Mouse (Mus musculus) limb, embryonic 15.5 days (tissue): ENCODE data around the gene Lrrc32. TPM values are rescaled to one million over a fixed set of nuclear protein-coding genes. Genes with fewer than 3 reads are reported as not detected.

Source experiments
- ATAC-seq: fragments of 200-750 bp; cut with Nextera tagmentation; 2 replicates; pipeline ENCODE4 v1.8.0; 2017; ENCODE audit warnings: low read depth, moderate TSS enrichment; ENCODE audit not compliant: insufficient number of reproducible peaks, low FRiP score, low TSS enrichment
- H3K27ac ChIP-seq: fragments of 300-500 bp; sonication (generic); 2 replicates; pipeline ENCODE4 v1.5.1; 2015; ENCODE audit warnings: moderate library complexity, mild to moderate bottlenecking, inconsistent platforms
- H3K27me3 ChIP-seq: fragments of 300-500 bp; sonication (generic); 2 replicates; pipeline ENCODE4 v1.6.1; 2015; ENCODE audit warnings: inconsistent platforms
- H3K36me3 ChIP-seq: fragments of 300-500 bp; sonication (generic); 2 replicates; pipeline ENCODE4 v1.6.1; 2015; ENCODE audit warnings: inconsistent platforms
- H3K4me1 ChIP-seq: fragments of 300-500 bp; sonication (generic); 2 replicates; pipeline ENCODE4 v1.6.1; 2015; ENCODE audit warnings: inconsistent platforms
- H3K4me2 ChIP-seq: fragments of 300-500 bp; sonication (generic); 2 replicates; pipeline ENCODE4 v1.6.1; 2015; ENCODE audit warnings: mild to moderate bottlenecking, inconsistent platforms
- H3K4me3 ChIP-seq: fragments of 300-500 bp; sonication (generic); 2 replicates; pipeline ENCODE4 v1.5.1; 2015; ENCODE audit warnings: mild to moderate bottlenecking, inconsistent platforms
- H3K9ac ChIP-seq: fragments of 300-500 bp; sonication (generic); 2 replicates; pipeline ENCODE4 v1.6.1; 2015; ENCODE audit warnings: inconsistent platforms
- H3K9me3 ChIP-seq: fragments of 300-500 bp; sonication (generic); 2 replicates; pipeline ENCODE4 v1.6.1; 2016; ENCODE audit warnings: inconsistent platforms
- WGBS: fragments of 180-500 bp; shearing (Covaris S2); methylation state at CpG from one replicate; pipeline ENCODE4 v1.1.7; 2015; 5-methylcytosine and 5-hydroxymethylcytosine counted together
- polyA plus RNA-seq: library from polyadenylated mRNA; unstranded; fragments of >200 nt; fragmentation: Nextera tagmentation; extraction: Ambion mirVana; gene quantifications from 2 replicates; pipeline ENCODE4 v1.2.1, GENCODE M21; 2015

Lrrc32 gene
- polyA plus RNA-seq, 1 experiment from 2014 or later, result 8.8 TPM

DNA sequence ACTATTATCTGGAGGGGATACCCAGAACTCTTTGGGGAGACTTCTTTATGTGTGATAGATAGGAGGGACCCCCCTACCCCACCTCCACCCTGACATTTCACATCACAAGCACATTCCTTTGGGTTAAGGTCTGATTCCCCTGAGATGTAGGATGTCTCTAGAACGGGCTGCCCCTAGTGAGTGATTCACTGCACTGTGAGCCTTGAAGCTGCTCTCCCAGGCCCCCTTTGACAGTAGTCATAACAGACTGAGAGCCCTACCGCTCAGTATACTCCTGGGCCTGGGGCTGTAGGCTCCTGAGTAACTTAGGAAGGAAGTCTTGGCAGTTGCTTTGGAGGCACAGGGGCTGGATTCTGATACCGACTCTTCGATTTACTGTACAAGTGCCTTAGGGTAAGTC is 1.2 kb downstream of the Lrrc32 start:
- H3K4me2 ChIP-seq, result peak overlapping the region; percentile 93
- no peak for ATAC-seq
- H3K4me1 ChIP-seq, result peaks cover 44% of the 10 kb centered on the region
- H3K4me3 ChIP-seq, result peak overlapping the region; percentile 54
- 0 out of 2 replicates have a peak, but pooled peaks cover 17% of the 10 kb centered on the region for H3K27me3 ChIP-seq
- no peak overlapping the region for H3K9ac ChIP-seq
- no peaks in the 10 kb centered on the region for H3K9me3 ChIP-seq
- H3K36me3 ChIP-seq, result no peaks in the 10 kb centered on the region
- WGBS, result 35% methylated on average over 4 of the region's 4 CpGs
- no peak overlapping the region for H3K27ac ChIP-seq

DNA sequence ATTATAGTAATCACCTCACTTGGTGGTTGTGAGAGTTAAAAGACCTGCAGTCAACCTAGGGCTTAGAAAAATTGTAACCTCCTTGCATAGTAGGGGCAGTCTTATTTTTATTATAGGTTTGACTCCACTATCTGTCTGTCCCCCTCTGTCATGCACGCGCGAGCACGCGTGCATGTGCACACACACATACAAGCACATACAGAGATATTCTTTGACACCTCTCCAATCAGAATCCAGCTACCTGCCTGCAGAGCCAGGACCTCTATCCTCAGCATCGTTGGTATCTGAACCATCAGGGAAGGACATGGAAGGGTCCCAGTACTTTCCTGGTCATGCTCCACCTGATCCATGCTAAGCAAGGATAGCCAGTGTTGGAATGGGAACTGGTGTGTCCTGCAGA is 1.8 kb downstream of the Lrrc32 start:
- no peak for ATAC-seq
- H3K27me3 ChIP-seq, result 0 out of 2 replicates have a peak, but pooled peaks cover 17% of the 10 kb centered on the region
- H3K27ac ChIP-seq, result no peak overlapping the region
- H3K4me3 ChIP-seq, result peak overlapping the region; percentile 54
- H3K9ac ChIP-seq, result no peak overlapping the region
- peaks cover 45% of the 10 kb centered on the region for H3K4me1 ChIP-seq
- WGBS, result 94% methylated on average over 6 of the region's 6 CpGs
- H3K4me2 ChIP-seq, result peak overlapping the region; percentile 93
- H3K36me3 ChIP-seq, result no peaks in the 10 kb centered on the region
- H3K9me3 ChIP-seq, result no peaks in the 10 kb centered on the region

DNA sequence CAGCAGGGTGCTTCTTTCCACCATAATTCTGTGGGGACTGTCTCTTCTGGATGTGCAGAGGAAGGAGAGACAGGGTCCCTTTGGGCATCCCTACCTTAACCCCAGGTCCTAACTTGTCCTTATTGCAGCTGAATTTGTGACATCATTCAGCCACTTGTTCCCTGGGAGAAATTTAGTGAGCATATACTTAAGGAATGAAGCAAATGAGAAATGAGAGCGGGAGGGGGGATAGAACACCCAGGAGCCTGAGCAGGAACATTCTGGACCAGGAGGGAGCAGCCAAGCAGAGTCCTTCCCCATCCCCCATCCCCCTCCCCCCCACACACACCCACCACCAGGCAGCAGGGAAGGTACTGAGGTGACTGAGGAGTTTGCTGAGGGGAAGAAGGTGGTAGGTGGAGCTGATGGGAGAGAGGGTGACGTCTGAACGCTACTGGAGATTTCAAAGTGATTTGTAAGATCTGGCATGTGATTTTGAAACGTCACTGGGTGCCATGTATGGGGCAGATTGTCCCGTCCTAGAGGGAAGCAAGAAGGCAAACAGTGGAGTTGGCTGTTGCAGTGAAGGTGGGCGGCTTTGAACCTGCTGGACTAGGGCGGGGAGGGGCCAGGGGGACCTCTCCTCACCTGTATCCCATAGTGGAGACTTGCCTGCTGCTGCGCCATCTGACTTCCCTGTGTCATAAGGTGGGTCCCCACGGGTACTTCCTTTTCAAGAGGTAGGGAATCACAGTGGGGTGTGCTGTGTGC is 2.5 kb downstream of the Lrrc32 start:
- no peak for ATAC-seq
- Histone ChIP-seq H3K9ac (no peak overlapping the region), H3K4me2 (0 out of 2 replicates have a peak overlapping the region, but pooled peaks have one; percentile 93), H3K9me3 (no peaks in the 10 kb centered on the region), H3K36me3 (no peaks in the 10 kb centered on the region), H3K4me3 (no peak overlapping the region; the same call in 1 of the 2 replicates), H3K27me3 (0 out of 2 replicates have a peak, but pooled peaks cover 17% of the 10 kb centered on the region), H3K4me1 (peaks cover 49% of the 10 kb centered on the region), H3K27ac (no peak overlapping the region)
- 64% methylated on average over 9 of the region's 9 CpGs for WGBS

DNA sequence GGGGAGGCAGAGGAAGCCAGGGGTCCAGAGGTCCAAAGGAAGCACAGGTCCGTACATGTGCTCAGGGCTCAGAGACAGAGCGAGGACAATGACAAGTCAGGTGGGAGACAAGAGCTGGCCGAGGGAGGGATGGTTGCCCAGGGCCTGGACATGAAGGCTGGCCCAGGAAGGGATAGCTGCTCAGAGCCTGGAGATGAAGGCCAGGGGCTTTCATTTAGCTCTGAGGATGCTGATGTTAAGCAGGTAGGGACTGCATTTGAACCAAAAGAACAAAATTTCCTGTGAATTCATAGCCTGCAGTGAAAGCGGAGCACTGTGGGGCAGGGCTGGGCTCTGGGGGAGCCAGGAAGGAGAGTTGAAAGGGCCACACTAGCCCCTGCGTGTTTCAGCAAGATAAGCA is 3.2 kb downstream of the Lrrc32 start:
- H3K36me3 ChIP-seq, result no peaks in the 10 kb centered on the region
- no peaks in the 10 kb centered on the region for H3K9me3 ChIP-seq
- no peak overlapping the region for H3K4me3 ChIP-seq
- 0 out of 2 replicates have a peak, but pooled peaks cover 17% of the 10 kb centered on the region for H3K27me3 ChIP-seq
- H3K9ac ChIP-seq, result no peak overlapping the region
- 0 out of 2 replicates have a peak overlapping the region, but pooled peaks have one; percentile 12 for H3K4me2 ChIP-seq
- peaks cover 49% of the 10 kb centered on the region for H3K4me1 ChIP-seq
- 74% methylated on average over 5 of the region's 5 CpGs for WGBS
- H3K27ac ChIP-seq, result 0 out of 2 replicates have a peak overlapping the region, but pooled peaks have one; percentile 9
- no peak for ATAC-seq

DNA sequence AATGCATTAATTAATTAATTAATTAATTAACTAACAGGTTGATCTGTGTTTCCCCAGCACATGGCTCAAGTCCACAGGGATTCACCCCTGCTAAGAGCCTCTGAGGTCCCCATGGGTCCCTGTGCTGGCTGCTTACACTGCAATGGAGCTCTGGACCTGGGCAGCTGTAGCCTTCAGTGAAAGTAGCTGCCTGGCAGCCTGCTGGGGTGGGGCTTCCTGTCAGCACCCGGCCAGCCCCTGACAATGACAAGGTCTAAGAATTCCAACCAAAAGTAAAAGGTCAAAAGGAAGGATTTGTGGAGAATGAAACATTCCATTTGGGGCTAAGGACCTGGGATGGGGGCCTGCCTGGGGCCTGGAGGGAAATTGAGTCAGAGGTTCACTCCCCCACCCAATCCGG is 4.2 kb downstream of the Lrrc32 start:
- 65% methylated on average over 2 of the region's 2 CpGs for WGBS
- Histone ChIP-seq H3K9ac (no peak overlapping the region), H3K36me3 (peaks cover 4% of the 10 kb centered on the region; the same call in 1 of the 2 replicates), H3K9me3 (no peaks in the 10 kb centered on the region), H3K4me3 (no peak overlapping the region), H3K27me3 (0 out of 2 replicates have a peak, but pooled peaks cover 17% of the 10 kb centered on the region), H3K27ac (no peak overlapping the region), H3K4me2 (no peak overlapping the region), H3K4me1 (peaks cover 54% of the 10 kb centered on the region)
- ATAC-seq, result no peak

DNA sequence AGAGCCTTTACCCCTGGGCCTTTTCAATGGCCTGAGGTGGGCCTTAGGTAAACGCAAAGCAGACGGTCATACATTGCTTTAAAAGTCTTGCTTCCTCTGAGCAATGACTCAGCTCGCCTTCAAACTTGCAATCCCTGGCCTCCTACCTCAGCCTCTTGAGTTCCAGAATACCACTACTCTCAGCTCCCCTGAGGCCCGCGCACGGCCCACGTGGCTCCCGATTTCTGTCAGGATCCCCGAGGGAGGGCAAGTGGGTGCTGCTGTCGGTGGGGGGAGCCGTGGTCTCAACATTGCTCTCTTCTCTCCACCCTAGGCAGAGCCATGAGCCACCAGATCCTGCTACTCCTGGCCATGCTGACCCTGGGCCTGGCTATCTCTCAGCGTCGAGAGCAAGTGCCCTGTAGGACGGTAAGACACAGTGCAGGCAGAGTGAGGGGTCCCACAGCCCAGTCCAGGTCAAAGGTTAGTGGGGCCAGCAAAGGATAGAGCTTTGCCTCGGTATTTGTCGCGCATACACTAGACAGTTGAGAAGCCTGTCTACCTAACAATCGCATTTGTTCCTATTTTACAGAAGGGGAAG is 4.9 kb downstream of the Lrrc32 start:
- Histone ChIP-seq H3K27ac (no peak overlapping the region), H3K9ac (no peak overlapping the region), H3K4me2 (no peak overlapping the region), H3K9me3 (no peaks in the 10 kb centered on the region), H3K4me1 (peaks cover 56% of the 10 kb centered on the region), H3K36me3 (peaks cover 10% of the 10 kb centered on the region; the same call in 1 of the 2 replicates), H3K27me3 (0 out of 2 replicates have a peak, but pooled peaks cover 12% of the 10 kb centered on the region), H3K4me3 (no peak overlapping the region)
- 62% methylated on average over 18 of the region's 18 CpGs for WGBS
- no peak for ATAC-seq

DNA sequence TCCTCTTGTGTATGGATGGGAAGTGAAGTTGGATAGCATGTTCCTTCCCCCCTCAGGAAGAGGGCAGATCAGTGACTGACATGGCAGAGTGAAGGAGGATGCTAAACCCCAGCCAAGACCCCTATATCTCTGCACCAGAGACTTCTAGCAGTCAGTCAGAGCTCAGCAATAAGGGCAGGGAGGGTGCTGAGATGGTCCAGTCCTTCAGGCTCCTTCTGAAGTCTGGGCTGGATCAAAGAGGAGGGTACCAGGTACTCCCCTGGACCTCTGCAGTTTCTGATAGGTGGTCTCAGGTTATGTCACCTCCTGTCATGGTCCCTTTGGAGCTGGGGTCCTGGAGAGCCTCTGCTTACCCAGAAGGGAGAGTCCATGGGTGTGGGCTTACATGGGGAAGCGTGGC is 6.5 kb downstream of the Lrrc32 start:
- ATAC-seq, result no peak
- Histone ChIP-seq H3K4me3 (no peak overlapping the region), H3K4me2 (no peak overlapping the region), H3K9me3 (no peaks in the 10 kb centered on the region), H3K27me3 (0 out of 2 replicates have a peak, but pooled peaks cover 10% of the 10 kb centered on the region), H3K36me3 (peaks cover 10% of the 10 kb centered on the region; the same call in 1 of the 2 replicates), H3K4me1 (peaks cover 55% of the 10 kb centered on the region), H3K27ac (no peak overlapping the region), H3K9ac (no peak overlapping the region)
- WGBS, result 94% methylated on average over 1 of the region's 1 CpGs

DNA sequence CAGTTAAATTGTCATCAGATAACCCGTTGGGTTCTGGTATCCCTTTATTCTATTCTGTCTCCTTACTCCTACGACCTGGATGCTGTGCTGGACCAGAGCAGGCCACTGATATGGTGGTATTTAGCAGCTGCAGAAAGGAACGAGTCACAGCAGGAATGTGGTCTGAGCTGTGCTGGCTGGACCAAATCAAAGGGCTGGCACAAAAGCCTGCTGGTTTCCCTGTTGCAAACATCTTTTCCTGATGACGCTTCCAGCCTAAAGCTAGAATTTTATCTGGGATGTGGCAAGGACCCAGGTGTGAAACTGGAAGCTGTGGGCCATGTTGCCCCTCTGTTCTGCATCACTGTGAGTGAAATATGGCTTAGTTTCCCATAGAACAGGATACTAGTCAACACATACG is 8.4 kb downstream of the Lrrc32 start:
- Histone ChIP-seq H3K27ac (no peak overlapping the region), H3K27me3 (0 out of 2 replicates have a peak, but pooled peaks cover 3% of the 10 kb centered on the region), H3K36me3 (peaks cover 10% of the 10 kb centered on the region; the same call in 1 of the 2 replicates), H3K4me2 (no peak overlapping the region), H3K9me3 (no peaks in the 10 kb centered on the region), H3K4me1 (peaks cover 59% of the 10 kb centered on the region), H3K9ac (no peak overlapping the region), H3K4me3 (no peak overlapping the region)
- no peak for ATAC-seq
- WGBS, result 48% methylated on average over 5 of the region's 5 CpGs

DNA sequence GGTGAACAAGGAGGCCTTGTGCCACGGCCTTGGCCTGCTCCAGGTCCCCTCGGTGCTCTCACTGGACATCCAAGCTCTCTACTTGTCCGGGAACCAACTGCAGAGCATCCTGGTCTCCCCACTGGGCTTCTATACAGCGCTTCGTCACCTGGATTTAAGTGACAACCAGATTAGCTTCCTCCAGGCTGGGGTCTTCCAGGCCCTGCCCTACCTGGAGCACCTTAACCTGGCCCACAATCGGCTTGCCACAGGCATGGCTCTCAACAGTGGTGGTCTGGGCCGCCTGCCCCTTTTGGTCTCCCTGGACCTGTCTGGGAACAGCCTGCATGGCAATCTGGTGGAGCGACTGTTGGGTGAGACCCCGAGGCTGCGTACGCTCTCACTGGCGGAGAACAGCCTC is 9.0 kb downstream of the Lrrc32 start:
- Histone ChIP-seq H3K4me3 (no peak overlapping the region), H3K27ac (no peak overlapping the region), H3K4me2 (no peak overlapping the region), H3K4me1 (peaks cover 64% of the 10 kb centered on the region), H3K36me3 (peaks cover 10% of the 10 kb centered on the region; the same call in 1 of the 2 replicates), H3K27me3 (0 out of 2 replicates have a peak, but pooled peaks cover 3% of the 10 kb centered on the region), H3K9me3 (no peaks in the 10 kb centered on the region), H3K9ac (no peak overlapping the region)
- ATAC-seq, result no peak
- 88% methylated on average over 12 of the region's 12 CpGs for WGBS

DNA sequence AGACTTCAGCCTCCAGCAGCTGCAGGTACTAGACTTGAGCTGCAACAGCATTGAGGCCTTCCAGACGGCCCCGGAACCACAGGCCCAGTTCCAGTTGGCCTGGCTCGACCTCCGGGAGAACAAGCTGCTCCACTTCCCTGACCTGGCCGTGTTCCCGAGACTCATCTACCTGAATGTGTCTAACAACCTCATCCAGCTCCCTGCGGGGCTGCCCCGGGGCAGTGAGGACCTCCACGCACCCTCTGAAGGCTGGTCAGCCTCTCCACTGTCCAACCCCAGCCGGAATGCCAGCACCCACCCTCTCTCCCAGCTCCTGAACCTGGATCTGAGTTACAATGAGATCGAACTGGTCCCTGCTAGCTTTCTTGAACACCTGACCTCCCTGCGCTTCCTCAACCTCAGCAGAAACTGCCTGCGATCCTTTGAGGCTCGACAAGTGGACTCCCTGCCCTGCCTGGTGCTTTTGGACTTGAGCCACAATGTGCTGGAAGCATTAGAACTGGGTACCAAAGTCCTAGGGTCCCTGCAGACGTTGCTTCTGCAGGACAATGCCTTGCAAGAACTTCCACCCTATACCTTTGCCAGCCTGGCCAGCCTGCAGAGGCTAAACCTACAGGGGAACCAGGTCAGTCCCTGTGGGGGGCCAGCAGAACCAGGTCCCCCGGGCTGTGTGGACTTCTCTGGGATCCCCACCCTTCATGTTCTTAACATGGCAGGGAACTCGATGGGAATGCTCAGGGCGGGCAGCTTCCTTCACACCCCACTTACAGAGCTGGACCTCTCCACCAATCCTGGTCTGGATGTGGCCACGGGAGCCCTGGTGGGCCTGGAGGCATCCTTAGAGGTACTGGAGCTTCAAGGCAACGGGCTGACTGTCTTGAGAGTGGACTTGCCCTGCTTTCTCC is 9.8 kb downstream of the Lrrc32 start:
- Histone ChIP-seq H3K9me3 (no peaks in the 10 kb centered on the region), H3K36me3 (peaks cover 10% of the 10 kb centered on the region; the same call in 1 of the 2 replicates), H3K4me2 (no peak overlapping the region), H3K4me3 (no peak overlapping the region), H3K27ac (0 out of 2 replicates have a peak overlapping the region, but pooled peaks have one; percentile 71), H3K9ac (no peak overlapping the region), H3K27me3 (0 out of 2 replicates have a peak, but pooled peaks cover 3% of the 10 kb centered on the region), H3K4me1 (peaks cover 63% of the 10 kb centered on the region)
- no peak for ATAC-seq
- WGBS, result 79% methylated on average over 20 of the region's 20 CpGs

DNA sequence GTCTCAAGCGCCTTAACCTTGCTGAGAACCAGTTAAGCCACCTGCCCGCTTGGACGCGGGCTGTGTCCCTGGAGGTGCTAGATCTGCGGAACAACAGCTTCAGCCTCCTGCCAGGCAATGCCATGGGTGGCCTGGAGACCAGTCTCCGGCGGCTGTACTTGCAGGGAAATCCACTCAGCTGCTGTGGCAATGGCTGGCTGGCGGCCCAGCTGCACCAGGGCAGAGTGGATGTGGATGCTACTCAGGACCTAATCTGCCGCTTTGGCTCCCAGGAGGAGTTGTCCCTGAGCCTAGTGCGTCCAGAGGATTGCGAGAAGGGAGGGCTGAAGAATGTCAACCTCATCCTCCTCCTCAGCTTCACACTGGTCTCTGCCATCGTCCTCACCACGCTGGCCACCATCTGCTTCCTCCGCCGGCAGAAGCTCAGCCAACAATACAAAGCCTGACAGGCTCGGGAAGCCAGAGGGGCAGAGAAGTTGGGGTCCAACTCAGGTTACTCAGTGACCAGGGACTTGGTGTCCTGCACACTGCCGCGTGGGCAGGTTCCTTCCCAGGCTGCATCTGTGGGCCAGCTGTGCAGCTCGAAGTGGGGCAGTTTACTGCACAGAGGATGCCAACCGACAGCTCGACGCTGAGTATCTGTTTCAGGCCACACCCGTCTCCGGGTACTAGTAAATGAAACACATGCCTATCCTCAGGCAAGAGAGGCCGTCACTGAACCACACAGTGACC is 10.6 kb downstream of the Lrrc32 start:
- ATAC-seq, result no peak
- H3K36me3 ChIP-seq, result peaks cover 10% of the 10 kb centered on the region; the same call in 1 of the 2 replicates
- no peak overlapping the region for H3K9ac ChIP-seq
- WGBS, result 50% methylated on average over 25 of the region's 25 CpGs
- H3K4me3 ChIP-seq, result no peak overlapping the region
- peak overlapping the region; percentile 71 for H3K27ac ChIP-seq
- no peak overlapping the region for H3K4me2 ChIP-seq
- H3K4me1 ChIP-seq, result peaks cover 68% of the 10 kb centered on the region
- no peaks in the 10 kb centered on the region for H3K9me3 ChIP-seq
- 0 out of 2 replicates have a peak, but pooled peaks cover 3% of the 10 kb centered on the region for H3K27me3 ChIP-seq
